Mouse (Mus musculus) brain, embryonic 14.5 days (tissue): Measurements from ENCODE around the gene Slc25a35.
"Not testable (repeated sequence)": the region's sequence is repeated elsewhere in the genome, so short reads cannot be mapped to it uniquely, and the experiment has no call there.

Source experiments
- CTCF ChIP-seq: fragments of 200-500 bp; IDR thresholded peaks from 2 replicates; pipeline ENCODE4 v1.5.1; 2012; ENCODE audit warnings: inconsistent platforms, mild to moderate bottlenecking, moderate library complexity, borderline replicate concordance; ENCODE audit not compliant: insufficient read depth, insufficient read length; ENCODE audit errors: extremely low read depth
- POLR2A ChIP-seq: fragments of 200-500 bp; IDR thresholded peaks from 2 replicates; pipeline ENCODE4 v1.6.1; 2012; ENCODE audit warnings: mild to moderate bottlenecking, inconsistent platforms, borderline replicate concordance; ENCODE audit not compliant: poor library complexity, insufficient read depth, insufficient read length, severe bottlenecking; ENCODE audit errors: extremely low read depth

- TF ChIP-seq CTCF, POLR2A: not testable (repeated sequence)
These were observed 38.6 kb downstream of the Slc25a35 start for GRCm38 (mm10) chr11:69006575-69006974.
